Mouse (Mus musculus): ENCODE data around the gene Tdp1.

Tdp1 gene

DNA sequence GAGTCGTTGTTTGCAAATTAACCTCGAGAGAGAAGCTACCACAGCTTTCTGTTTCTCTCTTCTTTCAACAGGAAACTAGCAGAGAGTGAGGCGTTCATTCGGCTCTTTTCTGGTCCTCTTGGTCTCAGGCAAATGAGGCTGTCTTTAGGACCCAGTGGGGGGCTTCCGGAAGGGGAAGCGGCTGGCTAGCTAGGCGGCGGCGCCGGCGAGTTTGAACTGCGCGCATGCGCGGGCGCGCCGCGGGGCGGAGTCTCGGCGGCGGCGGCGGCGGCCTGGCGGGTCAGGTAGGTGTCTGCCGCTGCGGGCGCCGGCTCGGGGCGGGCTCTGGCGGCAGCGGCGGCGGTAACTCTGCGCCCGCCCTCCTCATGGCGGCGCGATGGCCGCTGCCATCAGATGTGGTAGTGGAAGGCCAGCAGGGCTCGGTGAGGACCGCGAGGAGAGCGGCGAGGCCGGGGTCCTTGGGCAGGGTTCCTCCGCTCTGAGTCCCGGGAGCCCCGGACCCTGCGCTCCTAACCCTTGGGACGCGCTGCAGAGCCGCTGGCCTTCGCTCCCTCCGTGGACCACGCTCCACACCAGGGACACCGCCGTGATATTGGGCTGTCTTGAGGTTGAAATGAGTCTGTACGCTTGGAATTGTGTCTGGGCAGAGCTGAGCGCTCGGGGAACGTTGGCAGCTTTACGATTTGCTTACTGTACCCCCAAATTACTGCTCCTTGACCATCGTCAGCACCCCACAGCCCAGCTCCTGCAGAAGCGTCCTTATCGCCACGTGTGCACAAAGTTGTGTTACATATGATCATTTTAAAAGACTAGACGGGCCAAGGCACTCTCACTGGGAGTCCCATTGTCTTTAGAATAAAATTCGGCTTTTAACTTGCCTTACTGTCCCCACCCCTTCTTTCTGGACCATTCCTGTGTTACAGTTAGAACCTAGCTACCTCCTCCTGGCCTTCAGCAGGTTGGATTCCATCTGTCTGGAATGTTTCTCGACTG is at the start of gene Tdp1, which contains the start of gene Efcab11:
TSS of gene Tdp1 (plus strand) at position 249 of the 993 bp plus-strand sequence.
TSS of gene Efcab11 (minus strand) at position 171 of the 993 bp plus-strand sequence.
- peak; percentile 87 to 96 for DNase-seq (ENCODE audit: low spot score in 2 of 2)

DNA sequence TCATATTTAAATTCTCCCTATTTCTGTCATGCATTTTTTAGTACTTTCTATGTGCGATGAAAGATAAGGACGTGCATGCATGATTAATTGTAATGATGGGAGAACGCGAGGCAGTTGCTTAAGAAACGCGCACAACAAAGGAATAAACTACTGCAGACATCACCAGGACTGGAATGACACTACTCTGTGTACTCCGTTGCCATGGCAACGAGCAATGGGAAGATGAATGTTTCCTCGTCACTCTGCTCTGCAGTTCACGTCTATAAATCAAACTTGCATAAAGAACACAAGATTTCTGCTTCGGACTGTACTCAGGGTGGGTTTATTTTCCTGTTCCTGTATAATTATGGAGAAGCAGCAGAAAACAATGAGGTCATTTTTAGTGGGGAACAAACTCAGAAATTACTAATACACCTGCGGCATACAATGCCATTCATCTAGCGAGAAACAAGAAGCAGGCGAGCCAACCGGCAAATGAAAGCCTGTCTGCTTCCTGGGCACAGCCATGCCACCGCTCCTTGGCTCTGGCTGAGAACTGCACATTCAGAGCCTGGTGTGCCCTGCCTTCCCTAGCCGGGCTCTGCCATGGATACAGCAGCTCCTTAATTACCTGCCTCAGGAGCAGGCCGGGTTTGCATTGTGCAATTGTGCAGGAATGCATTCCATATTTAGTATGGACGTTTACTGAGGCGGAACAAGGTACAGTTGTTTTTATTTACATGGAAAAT is 47.7 kb upstream of the Tdp1 start:
- peak in 1 of 2 experiments; percentile 30 for DNase-seq (ENCODE audit: low spot score in 2 of 2)

GRCm38 (mm10) chr12:99837528-99837927 is 46.8 kb upstream of the Tdp1 start:
- no peak for DNase-seq (ENCODE audit: low spot score in 2 of 2)

- no peak for DNase-seq (ENCODE audit: low spot score in 2 of 2)
These were observed 46.2 kb upstream of the Tdp1 start for GRCm38 (mm10) chr12:99838109-99838508.

GRCm38 (mm10) chr12:99838703-99839102 is 45.6 kb upstream of the Tdp1 start:
- DNase-seq (ENCODE audit: low spot score in 2 of 2): no peak

DNA sequence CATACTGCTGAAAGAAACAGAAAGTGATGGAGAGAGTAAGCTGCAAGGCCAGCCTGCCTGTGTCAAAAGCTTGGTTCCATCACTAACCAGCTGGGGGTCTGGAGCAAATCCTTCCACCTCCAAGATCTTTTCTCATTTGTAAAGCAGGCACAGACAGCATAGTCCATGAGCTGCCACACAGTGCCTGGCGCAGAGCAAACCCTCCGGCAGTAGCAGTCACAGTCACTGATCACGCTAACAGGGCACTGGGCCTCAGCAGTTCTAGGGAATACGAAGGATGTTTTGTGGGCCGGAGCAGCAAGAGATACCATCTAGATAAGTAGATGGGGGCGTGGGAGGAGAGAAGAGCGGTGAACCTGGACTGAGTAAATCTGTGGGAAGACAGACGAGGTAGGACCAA is 39.4 kb upstream of the Tdp1 start:
- DNase-seq (ENCODE audit: low spot score in 2 of 2): no peak

DNA sequence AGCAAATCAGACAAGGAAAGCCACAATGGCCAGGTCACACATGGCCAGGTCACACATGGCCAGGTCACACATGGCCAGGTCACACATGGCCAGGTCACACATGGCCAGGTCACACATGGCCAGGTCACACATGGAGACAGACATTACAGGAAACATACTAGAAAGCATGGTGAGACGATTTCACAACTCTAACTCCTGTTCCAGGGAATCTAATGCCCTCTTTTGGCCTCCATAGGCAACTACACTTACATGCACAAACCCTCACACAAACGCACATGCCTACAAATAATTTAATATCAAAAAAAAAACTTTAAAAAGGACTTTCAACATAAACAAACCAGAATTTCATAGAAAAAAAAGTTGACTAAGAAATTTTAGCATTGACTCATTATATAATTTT is 34.3 kb upstream of the Tdp1 start:
- DNase-seq (ENCODE audit: low spot score in 2 of 2): no peak

DNA sequence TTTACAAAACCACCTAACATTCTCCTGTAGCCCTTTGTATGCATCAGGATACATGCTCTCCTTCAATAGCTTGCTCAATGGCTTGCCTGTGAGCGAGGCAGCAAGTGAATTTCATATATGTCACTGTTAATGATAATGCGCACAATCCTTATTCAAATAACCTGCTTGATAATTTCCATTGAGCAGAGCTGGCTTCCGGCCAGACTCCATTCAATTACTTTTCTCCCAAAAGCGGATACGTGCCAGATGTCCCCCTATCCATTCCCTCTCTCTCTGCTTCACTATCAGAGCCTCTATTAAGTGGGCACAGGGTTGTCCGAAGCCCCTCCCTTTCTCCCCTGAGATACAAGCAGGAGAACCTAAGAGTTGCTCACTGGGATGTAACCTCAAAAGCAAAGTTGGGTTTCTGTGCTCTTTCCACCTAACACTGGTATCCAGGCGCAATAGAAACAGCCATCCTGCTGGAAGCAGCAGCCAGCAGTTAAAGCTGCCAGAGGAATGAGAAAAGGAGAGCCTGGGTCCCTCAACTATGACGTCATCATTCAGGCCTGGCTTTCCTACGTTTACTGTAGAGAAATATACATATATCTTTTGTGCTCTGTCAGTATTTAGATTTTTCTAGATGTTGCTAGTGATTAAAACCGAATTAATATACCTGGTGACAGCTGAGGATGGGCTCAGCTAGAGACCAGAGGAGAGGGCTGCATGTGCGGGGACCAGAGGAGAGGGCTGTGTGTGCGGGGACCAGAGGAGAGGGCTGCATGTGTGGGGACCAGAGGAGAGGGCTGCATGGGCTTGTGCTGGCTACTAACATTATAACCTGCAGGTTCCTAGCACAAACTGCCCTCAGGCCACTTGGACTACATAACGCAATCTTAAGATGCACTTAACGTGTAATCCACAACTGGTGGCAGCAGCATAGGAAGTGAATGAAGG is 30.7 kb upstream of the Tdp1 start:
- no peak for DNase-seq (ENCODE audit: low spot score in 2 of 2)

DNA sequence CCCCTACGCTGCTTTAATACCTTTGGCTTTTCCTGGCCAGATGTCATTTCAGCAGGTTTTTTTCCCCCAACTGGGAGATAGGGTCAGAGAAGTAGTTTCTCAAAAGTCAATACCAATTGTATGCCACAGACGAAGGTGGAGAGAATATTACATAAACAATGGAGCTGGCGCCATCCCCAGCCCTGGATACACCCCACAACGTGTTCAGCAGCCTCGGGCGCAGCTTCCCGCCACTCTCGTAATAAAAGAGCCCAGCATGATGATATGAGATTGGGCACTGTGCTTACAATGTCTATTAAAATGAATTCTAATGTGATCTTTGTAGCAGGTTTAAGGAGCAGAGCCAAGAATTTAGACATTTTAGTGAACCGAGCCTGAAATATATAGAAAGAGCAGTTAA is 28.3 kb upstream of the Tdp1 start:
- DNase-seq (ENCODE audit: low spot score in 2 of 2): no peak

- DNase-seq (ENCODE audit: low spot score in 2 of 2): no peak
These were observed 25.7 kb upstream of the Tdp1 start for GRCm38 (mm10) chr12:99858664-99859063.

- DNase-seq (ENCODE audit: low spot score in 2 of 2): no peak
These were observed 24.8 kb upstream of the Tdp1 start for GRCm38 (mm10) chr12:99859391-99860100.

- no peak for DNase-seq (ENCODE audit: low spot score in 2 of 2)
These were observed 23.3 kb upstream of the Tdp1 start for GRCm38 (mm10) chr12:99860981-99861380.

GRCm38 (mm10) chr12:99864613-99865012 is 19.7 kb upstream of the Tdp1 start:
- DNase-seq (ENCODE audit: low spot score in 2 of 2): no peak

DNA sequence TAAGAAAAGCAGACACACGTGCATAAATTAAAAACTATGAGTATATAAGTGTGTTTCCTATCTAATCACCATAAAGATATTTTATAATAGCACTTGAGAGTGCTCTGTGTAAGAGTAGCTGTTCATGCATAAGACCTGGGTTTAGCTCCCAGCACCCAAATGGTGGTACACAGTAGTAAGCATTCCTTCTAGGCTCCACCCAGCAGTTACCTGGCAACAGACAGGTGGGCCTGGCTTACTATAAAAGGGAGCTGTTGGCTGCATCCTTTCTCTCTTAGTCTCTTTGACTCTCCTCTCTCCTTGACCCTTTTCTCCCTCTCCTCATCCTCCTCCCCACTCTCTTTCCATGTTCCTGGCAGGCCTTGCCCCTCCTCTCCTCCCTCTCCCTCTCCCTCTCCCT is 15.5 kb upstream of the Tdp1 start:
- no peak for DNase-seq (ENCODE audit: low spot score in 2 of 2)

- DNase-seq (ENCODE audit: low spot score in 2 of 2): no peak
These were observed 10.9 kb upstream of the Tdp1 start for GRCm38 (mm10) chr12:99873443-99873842.

DNA sequence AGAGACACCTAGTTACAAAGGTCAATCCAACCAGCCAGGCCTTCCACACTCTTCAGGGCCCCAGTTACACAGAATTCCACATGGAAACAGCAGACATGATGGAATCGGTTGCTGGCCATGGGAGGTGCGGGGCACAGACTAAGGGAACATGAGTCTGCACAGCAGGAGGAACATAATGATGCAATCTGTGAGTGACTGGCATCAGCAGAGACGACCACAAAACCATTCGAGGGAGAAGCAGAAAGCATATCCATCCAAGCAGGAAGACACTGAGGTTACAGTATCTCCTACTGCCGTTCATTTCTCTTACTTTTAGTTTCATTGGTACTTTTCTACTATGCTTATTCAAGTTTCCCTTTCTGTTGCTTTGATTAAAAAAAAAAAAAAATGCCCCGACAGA is 9.7 kb upstream of the Tdp1 start:
- no peak for DNase-seq (ENCODE audit: low spot score in 2 of 2)

- peak; percentile 62 to 83 for DNase-seq (ENCODE audit: low spot score in 2 of 2)
These were observed 1.2 kb upstream of the Tdp1 start for GRCm38 (mm10) chr12:99883000-99883712.

- DNase-seq (ENCODE audit: low spot score in 2 of 2): no peak
These were observed 608 bp upstream of the Tdp1 start for GRCm38 (mm10) chr12:99883713-99884105.

- DNase-seq (ENCODE audit: low spot score in 2 of 2): no peak
These were observed 1.1 kb downstream of the Tdp1 start for GRCm38 (mm10) chr12:99885282-99885901.

DNA sequence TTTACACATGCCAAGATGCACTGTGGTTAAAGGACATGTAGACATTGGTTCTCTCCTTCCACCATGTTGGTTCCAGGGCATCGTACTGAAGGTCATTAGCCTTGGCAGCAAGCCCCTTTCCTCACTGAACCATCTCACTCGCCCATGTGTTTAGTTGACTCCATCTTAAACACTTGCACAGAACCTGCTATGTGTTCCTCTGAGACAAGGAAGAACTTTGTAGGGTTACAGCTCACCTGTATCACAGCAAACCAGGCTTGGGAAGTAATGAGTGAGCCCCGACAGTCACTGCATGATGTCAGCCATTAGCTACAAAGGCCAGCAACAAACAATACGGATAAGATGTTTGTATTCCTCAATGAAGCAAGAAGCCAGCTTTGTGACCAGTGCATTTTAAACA is 13.5 kb downstream of the Tdp1 start:
- no peak for DNase-seq (ENCODE audit: low spot score in 2 of 2)

All from cerebellum, postnatal 4 days (tissue).